Mouse (Mus musculus): Measurements from ENCODE around the gene Ndufb6.

Gene Ndufb6

GRCm38 (mm10) chr4:40254385-40255103 lies 24.7 kb downstream of the Ndufb6 start:
- DNase-seq (ENCODE audit: extremely low spot score, low read depth, low spot score), result no peak

GRCm38 (mm10) chr4:40253766-40254165 lies 25.5 kb downstream of the Ndufb6 start:
- no peak for DNase-seq (ENCODE audit: extremely low spot score, low read depth, low spot score)

GRCm38 (mm10) chr4:40250984-40251383 lies 28.2 kb downstream of the Ndufb6 start:
- DNase-seq (ENCODE audit: extremely low spot score, low read depth, low spot score), result no peak

GRCm38 (mm10) chr4:40244035-40244434 lies 35.2 kb downstream of the Ndufb6 start:
- DNase-seq (ENCODE audit: extremely low spot score, low read depth, low spot score), result no peak

GRCm38 (mm10) chr4:40243006-40243405 lies 36.2 kb downstream of the Ndufb6 start:
- DNase-seq (ENCODE audit: extremely low spot score, low read depth, low spot score), result no peak

GRCm38 (mm10) chr4:40241928-40242327 lies 37.3 kb downstream of the Ndufb6 start:
- DNase-seq (ENCODE audit: extremely low spot score, low read depth, low spot score), result no peak

- no peak for DNase-seq (ENCODE audit: extremely low spot score, low read depth, low spot score)
Measured at GRCm38 (mm10) chr4:40240272-40240744, 38.9 kb downstream of the Ndufb6 start.

GRCm38 (mm10) chr4:40239409-40240271 lies 39.6 kb downstream of the Ndufb6 start, which contains the start of gene Ddx58:
Gene Ddx58 (minus strand): TSS chr4:40239828.
- DNase-seq (ENCODE audit: extremely low spot score, low read depth, low spot score), result no peak

GRCm38 (mm10) chr4:40238483-40239408 lies 40.5 kb downstream of the Ndufb6 start:
- no peak for DNase-seq (ENCODE audit: extremely low spot score, low read depth, low spot score)

- no peak for DNase-seq (ENCODE audit: extremely low spot score, low read depth, low spot score)
Measured at GRCm38 (mm10) chr4:40236829-40237228, 42.4 kb downstream of the Ndufb6 start.

GRCm38 (mm10) chr4:40234256-40234655 lies 45.0 kb downstream of the Ndufb6 start:
- no peak for DNase-seq (ENCODE audit: extremely low spot score, low read depth, low spot score)

- no peak for DNase-seq (ENCODE audit: extremely low spot score, low read depth, low spot score)
Measured at GRCm38 (mm10) chr4:40233062-40233664, 46.1 kb downstream of the Ndufb6 start.

- DNase-seq (ENCODE audit: extremely low spot score, low read depth, low spot score), result no peak
Measured at GRCm38 (mm10) chr4:40229723-40230122, 49.5 kb downstream of the Ndufb6 start.

GRCm38 (mm10) chr4:40227886-40228285 lies 51.3 kb downstream of the Ndufb6 start:
- no peak for DNase-seq (ENCODE audit: extremely low spot score, low read depth, low spot score)

GRCm38 (mm10) chr4:40227131-40227530 lies 52.1 kb downstream of the Ndufb6 start:
- DNase-seq (ENCODE audit: extremely low spot score, low read depth, low spot score), result no peak

- no peak for DNase-seq (ENCODE audit: extremely low spot score, low read depth, low spot score)
Measured at GRCm38 (mm10) chr4:40226095-40226494, 53.1 kb downstream of the Ndufb6 start.

- DNase-seq (ENCODE audit: extremely low spot score, low read depth, low spot score), result no peak
Measured at GRCm38 (mm10) chr4:40221876-40222585, 57.2 kb downstream of the Ndufb6 start.

- no peak for DNase-seq (ENCODE audit: extremely low spot score, low read depth, low spot score)
Measured at GRCm38 (mm10) chr4:40221004-40221760, 58.0 kb downstream of the Ndufb6 start.

Data from hindlimb bud, embryonic 11.5 days (tissue).